Mouse (Mus musculus) R1 (cell line): ENCODE results near the gene Sgtb.

Source experiments
- DNase-seq: peaks from one replicate; pipeline ENCODE4 v3.0.0-alpha.2; 2018; ENCODE audit warnings: low read depth, low spot score

The Sgtb gene

DNA sequence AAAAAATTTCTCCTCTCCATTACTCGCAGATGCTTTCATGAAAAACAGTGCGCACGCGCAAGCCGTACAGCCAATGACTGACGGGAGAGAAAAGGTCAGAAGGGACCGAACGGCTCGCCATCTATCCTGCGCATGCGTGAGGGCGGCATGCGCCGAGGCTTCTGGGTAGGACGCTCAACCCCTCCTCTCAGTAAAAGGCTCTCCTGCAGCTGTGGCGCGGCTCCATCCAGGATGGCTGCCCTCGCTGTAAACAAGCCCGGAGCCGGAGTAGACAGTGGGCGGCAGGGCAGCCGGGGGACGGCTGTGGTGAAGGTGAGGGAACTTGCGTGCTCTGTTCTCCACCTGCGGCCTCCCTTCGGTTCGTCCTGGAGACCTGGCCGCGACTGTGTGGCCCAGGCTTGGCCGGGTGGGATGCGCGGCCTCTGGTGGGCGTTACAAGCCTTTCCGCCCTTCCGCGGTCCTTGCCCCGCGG is 69.1 kb downstream of the Sgtb start, which contains the start of gene Trim23:
Trim23 (plus strand) TSS at position 148 of the 472 bp plus-strand sequence.
- peak; percentile 99 for DNase-seq

DNA sequence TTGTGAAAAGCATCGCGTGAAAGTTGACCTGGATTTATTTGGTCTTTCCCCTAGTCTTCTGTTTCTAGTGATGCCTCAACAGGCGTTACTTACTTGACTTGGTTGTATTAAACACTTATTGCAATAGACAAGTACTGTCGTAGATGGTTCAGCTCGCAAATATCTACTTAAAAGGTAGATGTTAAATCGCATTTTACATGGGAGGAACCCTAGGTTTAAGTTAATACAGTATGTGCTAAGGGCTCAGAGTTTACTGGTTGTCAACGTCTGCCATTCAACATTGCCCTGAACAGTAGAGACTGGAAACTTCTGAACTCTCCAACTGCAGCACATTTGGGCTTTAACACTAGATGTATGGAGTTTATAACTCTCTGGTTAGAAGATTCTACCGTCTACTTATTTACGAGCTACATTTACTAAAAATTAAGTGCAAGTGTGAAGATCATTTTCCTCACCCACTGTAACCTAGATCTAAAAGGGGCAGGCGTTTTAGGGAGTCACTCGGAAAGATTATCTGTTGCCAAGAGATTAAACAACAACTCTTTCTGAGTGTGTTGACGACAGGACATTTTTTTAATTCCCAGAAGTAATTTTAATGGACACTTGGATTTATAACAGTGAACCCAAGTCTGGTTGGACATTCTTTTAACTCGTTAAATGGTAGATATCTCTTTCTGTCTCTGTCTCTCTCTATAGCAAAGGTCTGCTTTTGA is 69.8 kb downstream of the Sgtb start:
- no peak for DNase-seq

DNA sequence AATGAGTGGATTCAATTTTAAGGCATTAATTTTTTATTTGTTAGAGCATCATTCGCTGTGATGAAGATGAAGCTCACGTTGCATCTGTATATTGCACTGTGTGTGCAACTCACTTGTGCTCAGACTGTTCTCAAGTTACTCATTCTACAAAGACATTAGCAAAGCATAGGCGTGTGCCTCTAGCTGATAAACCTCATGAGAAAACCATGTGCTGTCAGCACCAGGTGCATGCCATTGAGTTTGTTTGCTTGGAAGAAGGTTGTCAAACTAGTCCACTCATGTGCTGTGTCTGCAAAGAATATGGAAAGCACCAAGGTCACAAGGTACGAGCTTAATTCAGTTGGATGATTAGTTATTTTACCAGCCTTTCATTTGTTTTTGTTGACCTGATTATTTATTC is 77.8 kb downstream of the Sgtb start:
- no peak for DNase-seq
